9 mouse cellular contexts compared by ENCODE assay signal in genomic region chr5:23923481-23924165, GRCm38 (mm10).
DNase-seq lines count a peak whose midpoint lies in the region; ATAC-seq and TF ChIP-seq lines count a peak whose summit lies in the region.
"Had no signal": no experiment of that assay in that cellular context is flagged by ENCODE, and none has a peak within 500 bp of the region (broad histone marks: within the 10 kb centered on the region; RNA-seq: fewer than 3 reads in every experiment).

No protein-coding gene starts in this region.

- H3K9me3 ChIP-seq in heart, embryonic 13.5 days, result 0 out of 2 replicates have a peak, but pooled peaks cover 4% of the 10 kb centered on the region
- no peaks in the 10 kb centered on the region for H3K9me3 ChIP-seq in MEL (replicated peaks; ENCODE audit: insufficient read depth, low read length)

- ATAC-seq in heart, embryonic 13.5 days (ENCODE audit: extremely low read depth, insufficient number of reproducible peaks, low FRiP score, low TSS enrichment), result peak; percentile 74
- ATAC-seq in common myeloid progenitor, adult 5-6 weeks (replicated peaks; ENCODE audit: low read depth, poor library complexity, severe bottlenecking), result peak; percentile 67
- peak; percentile 88 for ATAC-seq in megakaryocyte progenitor cell, adult 5-6 weeks (replicated peaks; ENCODE audit: poor library complexity)

- no peaks in the 10 kb centered on the region for H3K36me3 ChIP-seq in heart, embryonic 13.5 days
- peaks cover 0 to 23% of the 10 kb centered on the region in 2 experiments; a peak in 2 of 4 replicates for H3K36me3 ChIP-seq in MEL (ENCODE audit: control insufficient read depth in 1 of 2, insufficient read depth in 2 of 2, low read length in 2 of 2)

- H3K4me2 ChIP-seq in heart, embryonic 13.5 days, result peak overlapping the region; percentile 59

- 69% methylated on average over 12 of the region's 12 CpGs for WGBS in heart, embryonic 13.5 days

- peak overlapping the region; percentile 62; the same call in 1 of the 2 replicates for H3K9ac ChIP-seq in heart, embryonic 13.5 days
- peak overlapping the region; percentile 63 for H3K9ac ChIP-seq in MEL (ENCODE audit: control insufficient read depth, low read depth, low read length, poor library complexity, severe bottlenecking)

- intact Hi-C loops in heart, postnatal 10 days (cut with DNase I), result loop anchor here (5.0 kb wide), 1 partner anchor 39 kb away; no protein-coding TSS in a partner anchor

- no peak for TF ChIP-seq RAD21 in MEL (IDR thresholded peaks at IDR 0.05; ENCODE audit: low read depth, low read length)

- H3K27me3 ChIP-seq in heart, embryonic 13.5 days (replicated peaks), result no peaks in the 10 kb centered on the region
- H3K27me3 ChIP-seq in MEL (ENCODE audit: control insufficient read depth in 1 of 2, insufficient read depth in 2 of 2, low read length in 2 of 2), result no peaks in the 10 kb centered on the region
- H3K27me3 ChIP-seq: CH12.LX had no signal

- TF ChIP-seq EP300 in MEL (IDR thresholded peaks at IDR 0.05; ENCODE audit: low read depth in 1 of 2, low read length in 2 of 2), result peak; percentile 89 to 96

- peak overlapping the region; percentile 92 for H3K27ac ChIP-seq in heart, embryonic 13.5 days (replicated peaks)
- H3K27ac ChIP-seq in MEL (ENCODE audit: control insufficient read depth, low read depth, low read length), result peak overlapping the region; percentile 92

- no peak; a peak in 1 of 4 replicates for TF ChIP-seq POLR2A in MEL (IDR thresholded peaks at IDR 0.05; ENCODE audit: control insufficient read depth in 1 of 2, insufficient read depth in 1 of 2, low read depth in 1 of 2, low read length in 2 of 2, poor library complexity in 1 of 2)

- DNase-seq in heart, postnatal 10 days, result no peak
- peak; percentile 96 for DNase-seq in MEL (ENCODE audit: low read depth, low spot score)
- DNase-seq in urinary bladder, postnatal 4 days (ENCODE audit: low spot score in 2 of 2), result no peak
- no peak for DNase-seq in frontal cortex, postnatal 10 days (ENCODE audit: low spot score in 2 of 2)
- DNase-seq in thymus, postnatal 10 days (ENCODE audit: low spot score in 2 of 2), result no peak

- no peaks in the 10 kb centered on the region; the same call in 1 of the 2 replicates for H3K79me2 ChIP-seq in MEL (ENCODE audit: control insufficient read depth, insufficient read depth, low read length, poor library complexity)

- no peak overlapping the region for H3K4me3 ChIP-seq in heart, embryonic 13.5 days
- peak overlapping the region; percentile 51 to 52 for H3K4me3 ChIP-seq in MEL (ENCODE audit: control insufficient read depth in 1 of 2, insufficient read depth in 1 of 2, low read depth in 2 of 2, low read length in 2 of 2)

- H3K4me1 ChIP-seq in heart, embryonic 13.5 days, result peaks cover 37% of the 10 kb centered on the region
- peaks cover 11 to 36% of the 10 kb centered on the region in 2 experiments for H3K4me1 ChIP-seq in MEL (ENCODE audit: control insufficient read depth in 1 of 2, insufficient read depth in 2 of 2, low read length in 2 of 2)

- no peak for TF ChIP-seq CTCF in MEL (IDR thresholded peaks at IDR 0.05 in 2 of 3, conservative IDR thresholded peaks at IDR 0.05 in 1 of 3; ENCODE audit: control insufficient read depth in 1 of 3, insufficient read depth in 1 of 3, low read depth in 2 of 3, low read length in 3 of 3, poor library complexity in 1 of 3, severe bottlenecking in 1 of 3)

TF ChIP-seq in MEL, 35 proteins besides CTCF, POLR2A, EP300 and RAD21:
- TF ChIP-seq MAX (IDR thresholded peaks at IDR 0.05; ENCODE audit: low read length), result peak; percentile 94
- no peak for TF ChIP-seq KAT2A (conservative IDR thresholded peaks at IDR 0.05; ENCODE audit: low read depth, low read length)
- peak; percentile 95 for TF ChIP-seq MXI1 (IDR thresholded peaks at IDR 0.05; ENCODE audit: low read depth, low read length)
- TF ChIP-seq ZKSCAN1 (IDR thresholded peaks at IDR 0.05; ENCODE audit: low read depth, low read length), result no peak
- no peak for TF ChIP-seq GABPA (IDR thresholded peaks at IDR 0.05; ENCODE audit: low read depth, low read length)
- peak; percentile 77; the same call in 1 of the 2 replicates for TF ChIP-seq BHLHE40 (IDR thresholded peaks at IDR 0.05; ENCODE audit: borderline replicate concordance, low read depth, low read length)
- TF ChIP-seq GATA1 (IDR thresholded peaks at IDR 0.05; ENCODE audit: low read depth, low read length), result peak; percentile 97
- TF ChIP-seq ZC3H11A (IDR thresholded peaks at IDR 0.05; ENCODE audit: low read depth, low read length), result no peak
- TF ChIP-seq MAZ (IDR thresholded peaks at IDR 0.05; ENCODE audit: low read depth, low read length), result no peak
- no peak for TF ChIP-seq ZNF384 (IDR thresholded peaks at IDR 0.05; ENCODE audit: low read depth, low read length)
- no peak for TF ChIP-seq POLR2AphosphoS2 (IDR thresholded peaks at IDR 0.05; ENCODE audit: low read length)
- no peak for TF ChIP-seq HCFC1 (IDR thresholded peaks at IDR 0.05; ENCODE audit: low read depth, low read length)
- no peak for TF ChIP-seq MAFK (IDR thresholded peaks at IDR 0.05; ENCODE audit: borderline replicate concordance, low read depth, low read length)
- no peak for TF ChIP-seq CHD1 (IDR thresholded peaks at IDR 0.05; ENCODE audit: low read depth, low read length)
- TF ChIP-seq POLR2AphosphoS5 (IDR thresholded peaks at IDR 0.05; ENCODE audit: borderline replicate concordance, low read depth, low read length), result no peak
- peak; percentile 98 for TF ChIP-seq TAL1 (IDR thresholded peaks at IDR 0.05; ENCODE audit: low read length)
- TF ChIP-seq MEF2A (IDR thresholded peaks at IDR 0.05; ENCODE audit: extremely low read depth, insufficient replicate concordance, low read depth, low read length, poor library complexity, severe bottlenecking), result no peak
- TF ChIP-seq SIN3A (IDR thresholded peaks at IDR 0.05; ENCODE audit: low read length), result peak; percentile 85
- no peak for TF ChIP-seq NRF1 (IDR thresholded peaks at IDR 0.05; ENCODE audit: insufficient read depth, low read depth, low read length, poor library complexity, severe bottlenecking)
- no peak for TF ChIP-seq ELF1 (IDR thresholded peaks at IDR 0.05; ENCODE audit: low read depth, low read length)
- no peak for TF ChIP-seq ZMIZ1 (IDR thresholded peaks at IDR 0.05; ENCODE audit: low read depth, low read length)
- no peak for TF ChIP-seq CHD2 (IDR thresholded peaks at IDR 0.05; ENCODE audit: low read length)
- TF ChIP-seq UBTF (IDR thresholded peaks at IDR 0.05; ENCODE audit: borderline replicate concordance, insufficient read depth, low read depth, low read length), result no peak
- TF ChIP-seq JUND (IDR thresholded peaks at IDR 0.05; ENCODE audit: low read depth, low read length), result no peak
- TF ChIP-seq NELFE (IDR thresholded peaks at IDR 0.05; ENCODE audit: low read depth, low read length), result no peak; the same call in 1 of the 2 replicates
- TF ChIP-seq RCOR1 (IDR thresholded peaks at IDR 0.05; ENCODE audit: low read depth, low read length), result peak; percentile 71
- TF ChIP-seq TCF12 (IDR thresholded peaks at IDR 0.05; ENCODE audit: low read depth, low read length), result peak; percentile 97
- peak; percentile 96 for TF ChIP-seq MYC (IDR thresholded peaks at IDR 0.05; ENCODE audit: low read depth, low read length)
- no peak for TF ChIP-seq E2F4 (IDR thresholded peaks at IDR 0.05; ENCODE audit: borderline replicate concordance, low read depth, low read length)
- no peak for TF ChIP-seq USF1 (IDR thresholded peaks at IDR 0.05; ENCODE audit: low read depth, low read length)
- TF ChIP-seq MYB (IDR thresholded peaks at IDR 0.05; ENCODE audit: low read depth, low read length), result peak; percentile 77
- no peak for TF ChIP-seq SMC3 (IDR thresholded peaks at IDR 0.05; ENCODE audit: low read depth, low read length)
- TF ChIP-seq TBP (IDR thresholded peaks at IDR 0.05; ENCODE audit: low read depth, low read length), result peak; percentile 85
- no peak for TF ChIP-seq USF2 (IDR thresholded peaks at IDR 0.05; ENCODE audit: borderline replicate concordance in 1 of 2, insufficient read depth in 1 of 2, low read depth in 1 of 2, low read length in 2 of 2)
- peak; percentile 98 for TF ChIP-seq ETS1 (IDR thresholded peaks at IDR 0.05; ENCODE audit: low read depth, low read length)
TF ChIP-seq in MEL: peak in this region for 12.
